Mouse (Mus musculus) embryo, embryonic 10 days (tissue): ENCODE results near the gene Ccdc124.
A peak's percentile ranks its signal among the peaks of the same experiment; 100 is the strongest.

Experiments used
- DNase-seq: peaks from one replicate; pipeline ENCODE4 v3.0.0-alpha.2; 2015; ENCODE audit warnings: low spot score

Ccdc124 gene

DNA sequence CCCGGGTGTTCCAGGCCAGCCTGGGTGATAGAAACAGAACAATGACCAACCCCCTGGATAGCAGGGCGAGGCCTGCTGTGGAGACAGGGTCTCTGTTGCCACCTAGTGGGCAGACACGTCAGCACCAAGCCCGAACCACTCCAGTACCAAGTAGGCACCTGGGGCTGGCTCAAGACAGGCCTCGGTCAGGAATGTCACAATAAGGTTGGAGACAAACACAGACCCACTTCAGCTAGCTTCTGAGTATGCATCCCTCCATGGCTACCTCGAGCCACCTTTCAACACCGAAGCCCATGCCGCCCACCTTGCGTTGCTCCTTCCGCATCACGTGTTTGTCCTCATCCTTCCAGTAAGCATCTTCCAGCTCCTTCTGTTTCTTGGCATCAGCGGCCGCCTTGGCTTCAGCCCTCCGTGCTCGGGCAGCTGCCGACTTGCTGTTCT is 4.1 kb downstream of the Ccdc124 start:
- DNase-seq, result peak; percentile 91

DNA sequence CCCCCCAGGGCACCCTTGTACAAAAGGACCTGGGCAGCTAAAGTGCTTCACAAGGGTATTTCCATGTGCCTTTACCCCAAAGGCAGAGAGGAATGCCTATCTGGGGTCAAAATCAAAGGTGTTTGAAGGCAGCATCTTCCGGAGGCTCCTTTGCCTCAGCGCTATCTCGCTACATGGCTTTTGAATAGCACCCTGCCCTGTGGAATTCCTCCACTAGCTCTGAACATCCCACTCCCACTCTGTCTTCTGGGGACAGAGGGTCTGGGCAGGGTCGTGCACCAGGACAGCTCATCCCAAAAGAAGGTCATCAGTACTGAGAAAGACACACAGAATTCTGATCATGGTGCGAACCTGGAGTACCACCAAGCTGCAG is 4.5 kb downstream of the Ccdc124 start:
- no peak for DNase-seq

DNA sequence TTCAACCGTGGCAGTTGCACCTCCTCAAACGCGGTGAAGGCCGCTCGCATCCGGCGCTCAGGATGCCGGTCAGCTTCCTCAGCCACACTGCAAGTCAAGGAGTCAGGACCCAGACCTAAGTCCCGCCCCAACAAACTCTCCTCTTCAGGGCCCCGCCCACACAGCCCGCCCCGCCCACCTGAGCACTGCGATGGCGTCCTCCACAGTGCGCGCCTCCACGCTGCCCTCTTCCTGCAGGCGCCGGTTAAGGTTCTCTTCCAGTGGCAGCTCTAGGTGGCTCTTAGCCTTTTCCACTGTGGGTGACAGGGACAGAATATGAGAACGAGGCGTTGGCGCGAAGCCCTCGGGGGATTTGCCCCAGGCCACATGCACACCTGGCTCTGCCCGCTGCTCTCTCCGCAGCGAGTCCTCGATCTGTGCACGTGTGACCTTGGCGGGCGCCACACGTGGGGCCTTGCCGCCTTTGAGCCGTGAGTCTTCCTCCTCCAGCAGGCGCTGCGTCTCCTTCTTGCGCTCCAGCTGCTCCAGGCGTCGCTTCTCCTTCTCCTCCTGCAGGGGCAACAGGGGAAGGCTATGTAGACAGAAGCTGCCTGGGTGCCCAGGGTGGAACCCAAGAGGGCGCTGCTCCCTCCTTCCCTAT is 5.1 kb downstream of the Ccdc124 start:
- DNase-seq, result peak; percentile 75

DNA sequence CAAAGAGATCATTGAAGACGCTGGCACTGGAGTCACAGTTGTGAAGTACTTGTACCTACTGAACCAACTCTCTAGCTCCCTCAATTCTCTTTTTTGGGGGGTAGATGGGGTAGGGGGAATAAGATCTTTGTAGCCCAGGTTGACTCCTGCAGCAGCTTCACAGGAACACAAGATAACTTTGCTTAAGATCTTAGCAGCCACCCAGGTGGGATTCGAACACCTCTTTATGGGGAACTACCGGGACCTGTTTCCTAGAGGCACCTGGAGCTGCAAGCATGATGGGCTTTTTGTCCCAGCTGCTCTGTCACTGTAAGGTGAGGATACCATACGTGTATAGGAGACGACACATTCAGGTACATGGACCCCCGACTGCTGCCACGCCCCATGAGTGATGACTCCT is 7.2 kb downstream of the Ccdc124 start:
- DNase-seq, result no peak

DNA sequence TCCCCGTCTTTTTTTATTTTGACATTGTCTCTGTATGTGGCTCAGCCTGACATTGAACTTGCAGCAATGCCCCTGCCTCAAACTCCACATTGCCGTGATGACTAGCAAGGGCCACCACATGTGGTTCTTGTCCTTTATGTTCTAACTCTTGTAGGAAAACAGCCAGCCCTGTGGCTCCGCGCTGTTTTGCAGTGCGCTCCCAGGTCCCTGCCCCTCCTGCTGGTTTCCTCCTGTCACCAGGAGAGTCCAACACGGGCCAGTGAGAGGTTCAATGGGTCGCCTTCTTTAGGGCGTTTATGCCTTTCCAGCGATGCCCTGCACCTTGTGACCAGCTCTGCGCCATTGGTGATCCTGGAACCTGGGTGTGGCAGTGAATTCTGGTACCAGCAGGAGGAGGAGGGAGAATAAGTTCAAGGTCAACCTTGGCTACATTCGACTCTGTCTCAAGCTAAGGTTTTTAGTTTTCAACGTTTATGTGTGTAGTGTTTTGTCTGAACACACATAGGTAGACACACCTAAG is 7.7 kb downstream of the Ccdc124 start:
- DNase-seq, result peak; percentile 43

DNA sequence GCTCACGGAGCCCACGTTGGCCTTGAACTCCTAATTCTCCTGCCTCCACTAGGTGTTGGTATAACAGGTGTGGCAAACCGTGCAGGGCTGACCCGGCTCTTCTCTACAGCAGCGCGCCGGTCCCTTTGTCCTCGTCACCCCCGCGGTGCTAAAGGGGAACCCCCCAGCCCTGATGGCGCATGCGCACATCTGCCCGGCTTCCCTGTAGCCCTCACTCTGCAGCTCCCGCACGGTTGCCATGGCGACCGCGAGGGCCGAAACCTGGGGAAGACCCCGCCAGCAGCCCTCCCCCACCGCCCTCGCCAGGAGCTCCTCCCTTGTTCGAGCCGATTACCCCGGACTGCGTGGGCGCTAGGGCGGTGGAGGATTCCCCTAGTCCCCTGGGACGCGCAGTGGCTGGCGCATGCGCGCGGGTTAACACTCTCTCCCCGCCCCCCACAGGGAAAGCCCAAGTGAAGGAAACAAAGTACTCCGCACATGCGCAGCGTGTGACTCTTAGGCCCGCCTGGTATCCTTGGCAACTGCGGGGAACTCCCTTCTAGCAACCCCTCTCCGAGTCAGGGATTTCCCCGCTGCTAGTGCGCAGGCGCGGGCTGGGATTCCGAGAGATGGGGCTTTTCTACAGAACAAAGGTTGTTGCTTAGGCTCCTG is 8.3 kb downstream of the Ccdc124 start:
- DNase-seq, result peak; percentile 100

DNA sequence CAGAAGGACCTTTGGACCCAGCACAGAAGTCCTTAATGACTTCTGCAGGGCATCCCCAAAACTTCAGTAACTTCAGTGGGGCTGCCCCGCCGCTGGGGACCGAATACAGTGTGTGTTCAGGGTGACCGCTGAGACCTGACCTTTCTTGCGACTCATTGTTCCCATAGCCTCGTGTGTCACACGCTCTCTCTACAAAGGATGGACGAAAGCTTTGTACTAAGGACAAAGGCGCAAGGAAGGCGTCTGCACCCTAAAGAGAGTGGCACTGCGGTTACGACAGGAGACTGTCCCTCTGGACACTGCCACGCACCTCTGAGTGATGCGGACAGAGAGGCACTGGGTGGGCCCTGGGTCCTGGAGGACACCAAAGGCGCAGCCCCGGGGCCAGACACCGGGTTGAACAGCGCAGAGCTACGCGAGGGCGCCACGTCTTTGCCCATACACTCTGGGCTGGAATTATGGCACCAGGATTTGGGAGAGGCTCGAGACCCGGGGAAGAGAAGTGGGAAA is 9.0 kb downstream of the Ccdc124 start:
- DNase-seq, result peak; percentile 83

DNA sequence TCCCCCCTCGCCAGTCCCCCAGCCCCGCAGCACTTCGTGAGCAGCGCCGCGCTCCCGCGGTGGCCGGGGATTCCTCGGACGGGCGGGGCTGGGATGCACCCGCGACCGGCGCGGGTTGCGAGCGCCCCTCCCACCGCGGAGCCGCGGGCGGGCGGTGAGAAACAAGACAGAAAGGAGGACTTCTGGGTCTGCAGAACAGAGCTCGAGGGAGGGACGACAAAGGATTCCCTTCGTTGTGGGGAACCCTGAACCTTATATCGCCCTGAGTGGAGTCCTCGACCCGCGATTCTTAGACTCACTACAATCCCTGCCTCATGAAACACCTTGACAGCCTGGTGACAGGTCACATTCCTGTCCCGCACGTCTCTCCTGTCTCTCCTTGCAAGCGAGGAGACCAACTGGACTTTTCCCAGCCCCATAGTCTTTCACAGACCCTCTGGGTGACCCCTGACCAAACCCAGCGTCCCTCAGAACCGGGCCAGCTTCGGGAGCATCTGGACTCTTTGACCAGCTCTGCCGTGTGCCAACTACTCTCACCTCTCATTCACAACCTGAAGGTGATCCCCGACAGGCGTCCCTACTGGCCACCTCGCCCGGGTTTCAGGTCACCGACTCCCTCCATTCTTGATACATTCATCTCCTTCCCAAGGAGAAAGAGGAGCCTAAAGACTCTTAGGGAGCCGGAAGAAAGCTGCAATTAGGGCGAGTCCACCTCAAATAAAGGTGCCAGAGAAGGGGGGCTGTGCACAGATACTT is 9.6 kb downstream of the Ccdc124 start:
- peak; percentile 45 for DNase-seq

DNA sequence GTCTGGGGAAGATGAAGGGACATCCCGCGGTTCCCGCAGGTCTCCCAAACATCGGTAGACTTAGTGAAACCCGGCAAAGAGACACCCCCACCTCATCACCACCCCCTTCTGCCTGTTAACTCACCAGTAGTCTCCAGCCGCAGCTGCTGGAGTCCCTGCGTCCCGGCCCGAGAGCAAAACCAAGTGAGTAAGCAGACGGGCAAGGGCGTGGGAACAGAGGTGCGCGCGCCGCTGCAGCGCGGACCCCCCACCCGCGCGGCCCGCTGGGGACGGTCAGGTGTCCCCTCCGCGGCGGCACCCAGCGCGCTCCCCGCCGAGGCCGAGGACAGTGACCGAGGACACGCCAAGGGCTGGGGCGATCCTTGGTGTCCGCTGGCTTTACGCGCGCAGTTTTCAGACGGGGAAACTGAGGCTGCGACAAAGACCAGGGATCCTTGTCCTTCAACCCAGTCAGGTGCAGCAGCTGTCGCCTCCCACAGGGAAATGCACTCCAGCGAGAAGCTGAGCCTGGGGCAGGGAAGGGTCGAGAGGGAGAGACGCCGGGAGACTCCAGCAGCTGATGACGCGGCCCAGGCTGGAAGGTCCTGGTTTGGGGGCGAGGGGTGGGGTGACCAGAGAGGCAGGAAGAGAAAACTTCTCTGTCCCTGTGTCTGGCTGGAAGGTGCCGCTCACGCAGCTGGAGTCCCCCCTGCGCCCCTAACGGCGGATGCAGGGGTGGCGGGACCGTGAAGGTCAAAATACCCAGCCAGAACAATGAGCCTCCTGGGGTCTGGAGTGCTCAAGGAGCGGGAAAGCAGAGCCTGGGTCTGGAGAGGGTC is 10.7 kb downstream of the Ccdc124 start, which contains the start of gene Kcnn1:
Kcnn1 (minus strand) TSS at position 435 of the 818 bp plus-strand sequence.
- peak; percentile 52 for DNase-seq

DNA sequence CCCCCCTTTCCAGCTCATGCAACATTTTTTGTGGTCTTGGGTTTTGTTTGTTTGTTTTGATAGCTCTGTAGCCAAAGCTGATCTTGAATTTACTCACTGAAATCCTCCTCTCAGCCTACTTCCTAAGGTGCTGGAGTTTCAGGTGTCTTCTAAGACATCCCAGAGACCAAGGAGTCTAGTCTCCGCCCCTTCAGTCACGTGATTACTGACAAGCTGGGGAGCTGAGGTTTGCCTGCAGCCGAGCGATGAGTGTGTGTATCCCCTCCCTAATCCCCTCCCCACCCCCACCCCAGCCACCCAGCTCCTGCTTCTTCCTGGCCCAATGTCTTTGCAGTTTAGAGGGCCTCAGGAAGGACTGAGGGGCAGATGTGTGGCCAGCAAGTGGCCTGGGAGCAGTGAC is 16.2 kb downstream of the Ccdc124 start:
- no peak for DNase-seq

DNA sequence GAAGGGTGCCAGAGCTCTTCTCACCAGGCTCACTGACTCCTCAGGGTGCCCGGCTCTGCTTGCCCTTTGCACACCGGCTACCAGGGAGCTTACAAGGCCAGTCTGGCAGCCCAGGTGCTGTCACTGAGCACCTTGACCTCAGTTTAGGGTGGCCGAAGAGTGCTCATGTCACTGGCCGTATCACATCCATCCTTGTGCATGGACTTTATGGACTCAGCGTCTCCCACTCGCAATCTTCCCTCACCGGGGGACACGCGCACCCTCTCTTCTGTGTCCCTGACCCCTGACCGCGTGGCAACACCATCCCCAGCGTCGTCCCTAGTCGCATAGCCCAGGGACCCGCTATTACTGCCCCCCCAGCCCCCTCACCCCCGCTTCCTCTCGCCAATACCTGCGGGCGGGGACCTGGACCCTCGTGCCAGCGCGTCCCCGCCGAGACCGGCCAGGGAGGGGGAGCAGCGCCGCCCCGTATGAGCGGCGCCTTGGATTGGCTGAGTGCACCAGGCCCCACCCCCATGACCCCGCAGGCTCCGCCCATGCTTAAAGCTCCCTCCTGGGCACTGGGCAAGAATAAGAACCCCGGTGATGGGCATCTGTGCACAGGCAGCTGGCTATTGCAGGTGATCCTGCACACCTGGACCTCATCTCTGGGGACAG is 17.1 kb downstream of the Ccdc124 start:
- peak; percentile 69 for DNase-seq

DNA sequence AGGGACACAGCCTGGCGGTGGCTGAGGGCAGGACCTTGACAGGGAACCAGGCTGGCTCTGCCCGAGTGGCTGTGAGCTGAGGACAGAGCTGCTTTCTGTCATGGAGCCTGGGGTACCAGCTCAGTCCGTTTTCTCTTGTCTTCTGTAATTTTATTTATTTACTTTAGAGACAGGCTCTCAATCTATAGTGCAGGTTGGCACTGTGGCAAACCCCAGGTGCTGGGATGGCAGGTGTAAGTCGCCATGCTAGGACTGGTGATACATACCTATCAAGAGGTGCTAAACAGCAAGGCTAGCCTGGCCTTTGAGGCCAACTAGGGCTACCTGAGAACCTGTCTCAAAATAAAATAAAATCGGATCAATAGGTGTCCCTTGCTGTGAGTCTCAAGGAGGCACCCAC is 17.7 kb downstream of the Ccdc124 start:
- no peak for DNase-seq

DNA sequence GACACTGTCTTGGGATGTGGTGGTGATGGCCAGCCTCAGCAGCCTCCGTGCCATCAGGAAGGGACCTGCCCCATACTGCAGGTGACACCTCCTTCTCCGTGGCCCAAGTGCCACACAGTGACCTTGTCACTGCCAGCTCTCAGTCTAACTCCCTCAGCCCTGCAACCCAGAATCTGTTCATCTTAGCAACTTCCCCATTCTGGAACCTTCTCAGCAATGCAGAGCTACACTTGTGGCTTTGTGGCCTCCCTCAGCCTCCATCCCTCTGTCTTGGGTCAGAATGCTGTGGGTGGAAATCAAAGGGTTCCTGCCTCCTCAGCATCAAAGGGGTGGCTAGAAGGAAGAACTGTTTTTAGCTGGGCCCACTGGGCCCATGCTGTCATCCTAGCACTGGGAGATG is 19.9 kb downstream of the Ccdc124 start:
- no peak for DNase-seq

DNA sequence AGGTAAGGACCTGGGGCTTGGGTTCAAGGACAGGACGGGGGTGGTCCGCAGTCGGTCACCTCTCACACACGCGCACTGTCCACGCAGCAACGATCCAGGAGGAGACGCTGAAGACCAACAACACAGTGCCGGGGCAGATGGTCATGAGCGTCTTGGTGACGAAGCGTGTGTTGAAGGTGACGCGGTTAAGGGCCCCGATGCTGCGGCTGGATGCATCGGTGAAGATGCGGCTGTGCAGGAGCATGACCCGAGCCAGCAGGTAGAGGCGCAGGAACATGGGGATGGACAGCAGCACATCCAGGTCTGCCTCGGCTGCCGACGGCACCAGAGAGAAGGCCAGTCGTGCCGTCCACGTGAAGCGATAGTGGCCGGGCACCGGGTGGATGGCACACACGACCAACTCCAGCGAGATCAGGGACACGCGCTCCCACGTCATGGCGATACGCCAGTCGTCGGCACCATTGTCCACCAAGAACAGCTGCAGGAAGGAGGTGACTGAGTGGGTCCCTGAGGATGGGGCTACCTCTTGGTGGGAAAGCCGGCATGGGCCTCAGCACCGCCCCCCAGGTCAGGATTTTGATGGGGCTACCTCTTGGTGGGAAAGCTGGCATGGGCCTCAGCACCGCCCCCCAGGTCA is 21.0 kb downstream of the Ccdc124 start:
- DNase-seq, result no peak

DNA sequence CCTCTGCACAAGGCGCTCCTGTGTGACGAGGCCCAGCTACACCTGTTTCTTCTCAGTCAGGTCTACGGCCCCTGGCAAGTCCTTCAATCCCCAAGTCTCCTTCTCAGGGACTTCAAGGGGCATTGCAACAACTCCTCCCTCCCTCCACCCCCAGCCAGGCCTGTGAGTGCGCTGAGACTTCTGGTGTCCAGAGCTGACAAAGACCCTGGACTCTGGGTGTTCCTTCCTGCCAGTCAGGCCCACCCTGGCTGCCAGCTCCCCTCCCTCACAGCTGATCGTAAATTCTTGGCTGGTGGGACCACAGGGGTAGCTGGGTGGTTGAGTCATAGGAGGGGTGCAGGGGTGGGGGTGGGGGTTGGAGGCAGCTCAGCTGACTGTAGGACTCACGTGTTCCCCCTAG is 21.9 kb downstream of the Ccdc124 start:
- no peak for DNase-seq

DNA sequence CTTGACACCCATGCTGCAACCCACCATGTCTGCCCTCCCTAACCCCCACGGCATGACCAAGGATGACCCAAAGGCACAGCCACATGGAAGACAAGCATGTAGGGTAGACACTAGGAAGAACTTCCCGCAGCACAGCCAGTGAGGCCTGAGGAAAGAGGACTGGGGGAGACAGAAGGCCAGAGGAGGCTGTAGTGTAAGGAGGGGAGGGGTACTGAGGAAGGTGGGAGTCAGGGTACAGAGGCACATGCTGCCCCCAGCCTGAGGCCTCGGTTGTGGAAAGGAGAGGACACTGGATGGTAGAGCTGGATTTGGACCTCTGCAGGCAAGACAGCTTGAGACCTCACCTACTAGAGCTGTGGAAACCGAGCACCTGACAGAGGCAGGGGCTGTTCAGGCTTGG is 22.8 kb downstream of the Ccdc124 start:
- no peak for DNase-seq

DNA sequence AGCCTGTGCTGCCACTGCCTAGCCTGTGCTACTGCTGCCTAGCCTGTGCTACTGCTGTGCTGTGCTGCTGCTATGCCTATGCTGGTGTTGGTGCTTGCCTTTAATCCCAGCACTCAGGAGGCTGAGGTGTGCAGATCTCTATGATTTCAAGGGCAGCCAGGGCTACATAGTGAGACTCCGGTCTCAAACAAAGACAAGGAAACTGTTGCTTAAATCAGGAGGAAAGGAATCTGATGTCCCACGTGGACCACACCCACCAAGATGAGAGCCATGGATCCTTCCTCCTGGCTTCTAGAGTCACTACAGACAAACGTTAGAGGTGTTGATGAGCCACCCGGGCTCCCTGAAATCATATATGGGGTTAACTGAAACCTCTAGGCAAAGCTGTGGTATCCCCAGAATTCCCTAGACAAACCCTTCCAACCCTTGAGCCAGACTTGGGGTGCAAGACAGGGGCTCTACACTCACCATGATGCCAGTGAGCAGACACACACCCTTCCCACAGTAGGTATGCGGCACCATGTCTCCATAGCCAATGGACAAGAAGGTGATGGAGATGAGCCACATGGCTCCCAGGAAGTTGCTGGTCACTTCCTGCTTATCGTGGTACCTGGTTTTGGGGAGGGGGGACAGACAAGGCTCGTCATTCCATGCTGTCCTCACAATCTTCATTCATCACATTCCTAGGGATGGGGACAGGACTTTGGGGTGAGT is 23.4 kb downstream of the Ccdc124 start:
- DNase-seq, result no peak

DNA sequence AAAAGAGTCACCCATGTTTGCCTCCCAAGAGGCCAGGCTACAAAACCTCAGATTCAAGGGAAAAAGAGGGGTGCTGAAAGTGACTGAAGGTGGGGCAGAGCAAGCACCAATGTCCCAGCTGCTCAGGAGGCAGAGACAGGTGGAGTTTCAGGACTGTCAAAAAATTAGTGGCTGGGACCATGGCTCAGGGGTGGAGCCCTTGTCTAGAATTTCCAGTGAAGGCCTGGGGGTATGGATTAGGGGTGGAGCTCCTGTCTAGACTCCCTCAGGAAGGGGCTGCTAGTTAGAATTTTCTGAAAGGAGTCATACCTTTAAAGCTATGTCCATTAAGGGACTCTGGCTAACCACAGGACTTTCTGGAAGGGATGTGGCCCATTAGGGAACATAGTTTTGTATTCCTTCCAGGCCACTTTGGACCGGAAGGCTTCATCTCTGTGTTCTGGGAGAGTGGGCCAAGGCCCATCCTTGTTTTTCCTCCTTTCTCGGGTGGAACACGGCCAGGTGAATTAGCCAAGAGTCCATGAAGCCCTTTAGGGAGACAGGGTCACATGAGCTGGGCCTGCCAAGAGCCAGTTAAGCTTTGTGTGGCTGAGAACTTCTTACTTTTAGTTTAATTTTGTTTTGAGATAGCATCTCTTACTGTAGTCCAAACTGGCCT is 24.3 kb downstream of the Ccdc124 start:
- no peak for DNase-seq

DNA sequence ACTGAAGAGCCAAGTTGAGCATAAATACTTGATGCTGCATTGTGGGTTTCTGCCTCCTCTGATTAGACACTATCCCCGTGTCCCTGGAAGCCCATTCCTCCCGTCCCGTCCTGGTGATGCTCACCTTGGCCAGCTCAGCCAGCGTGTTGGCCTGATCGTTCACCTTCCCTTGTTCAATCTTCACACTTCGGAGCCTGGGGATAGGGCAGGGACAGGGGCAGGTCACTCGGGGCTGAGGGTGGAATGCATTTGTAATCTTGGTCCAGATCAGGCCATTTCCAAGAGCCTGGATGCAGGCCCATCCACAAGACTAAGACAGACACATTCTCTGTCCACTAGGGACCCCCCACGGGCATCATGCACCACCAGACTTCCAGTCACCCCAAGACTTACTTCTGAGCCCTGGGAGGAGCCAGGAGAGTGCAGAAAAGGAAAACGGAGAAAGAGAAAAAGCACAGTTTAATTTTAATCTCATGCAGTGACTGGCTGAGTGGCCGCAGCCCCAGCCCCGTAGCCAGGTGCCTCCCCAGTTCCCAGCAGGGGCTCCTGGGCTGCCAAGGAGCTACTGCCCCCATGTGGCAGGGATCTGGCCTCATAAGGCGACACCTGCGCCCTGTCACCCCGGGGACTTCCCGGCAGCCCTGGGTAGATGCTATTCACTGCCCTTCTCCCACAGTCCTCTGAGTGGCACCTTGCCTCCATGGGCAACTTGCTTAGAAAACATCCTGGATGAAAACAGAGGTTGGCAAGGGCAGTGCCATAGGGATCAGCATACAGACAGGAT is 27.2 kb downstream of the Ccdc124 start:
- DNase-seq, result no peak
